Mouse (Mus musculus) cerebellum, adult 2 months (tissue): ENCODE data around the gene Stk4.

Experiments used
- CTCF ChIP-seq: fragments of 200-500 bp; IDR thresholded peaks from 2 replicates; pipeline ENCODE4 v1.5.1; 2011; ENCODE audit warnings: low read depth, mild to moderate bottlenecking, control low read depth, low read length, moderate library complexity, borderline replicate concordance; ENCODE audit not compliant: insufficient read depth
- POLR2A ChIP-seq: fragments of 200-500 bp; IDR thresholded peaks from 2 replicates; pipeline ENCODE4 v1.6.1; 2011; ENCODE audit warnings: low read length, control low read depth, borderline replicate concordance; ENCODE audit not compliant: insufficient read depth

- TF ChIP-seq CTCF (no peak), POLR2A (no peak)
These were observed 53.1 kb downstream of the Stk4 start for GRCm38 (mm10) chr2:164123169-164123766.
